Mouse (Mus musculus) embryonic facial prominence, embryonic 15.5 days (tissue): ENCODE data around the gene Pagr1b. TPM values are rescaled to one million over a fixed set of nuclear protein-coding genes. Genes with fewer than 3 reads are reported as not detected.

ENCODE experiments used
- ATAC-seq: fragments of 200-750 bp; cut with Nextera tagmentation; 2 replicates; pipeline ENCODE4 v1.8.0; 2017; ENCODE audit warnings: low read depth, moderate TSS enrichment; ENCODE audit not compliant: insufficient number of reproducible peaks, low FRiP score, low TSS enrichment
- H3K27ac ChIP-seq: fragments of 300-500 bp; sonication (generic); replicated peaks from 2 replicates; pipeline ENCODE4 v1.5.1; 2015; ENCODE audit warnings: mild to moderate bottlenecking, inconsistent platforms
- H3K27me3 ChIP-seq: fragments of 300-500 bp; sonication (generic); 2 replicates; pipeline ENCODE4 v1.6.1; 2015; ENCODE audit warnings: inconsistent platforms
- H3K36me3 ChIP-seq: fragments of 300-500 bp; sonication (generic); 2 replicates; pipeline ENCODE4 v1.6.1; 2015; ENCODE audit warnings: mild to moderate bottlenecking, inconsistent platforms
- H3K4me1 ChIP-seq: fragments of 300-500 bp; sonication (generic); 2 replicates; pipeline ENCODE4 v1.6.1; 2015; ENCODE audit warnings: inconsistent platforms
- H3K4me2 ChIP-seq: fragments of 300-500 bp; sonication (generic); replicated peaks from 2 replicates; pipeline ENCODE4 v1.6.1; 2015; ENCODE audit warnings: mild to moderate bottlenecking, inconsistent platforms
- H3K4me3 ChIP-seq: fragments of 300-500 bp; sonication (generic); replicated peaks from 2 replicates; pipeline ENCODE4 v1.5.1; 2015; ENCODE audit warnings: mild to moderate bottlenecking, inconsistent platforms
- H3K9ac ChIP-seq: fragments of 300-500 bp; sonication (generic); 2 replicates; pipeline ENCODE4 v1.6.1; 2015; ENCODE audit warnings: inconsistent platforms
- H3K9me3 ChIP-seq: fragments of 300-500 bp; sonication (generic); replicated peaks from 2 replicates; pipeline ENCODE4 v1.6.1; 2016; ENCODE audit warnings: inconsistent platforms
- WGBS: fragments of 180-500 bp; shearing (Covaris S2); methylation state at CpG from one replicate; pipeline ENCODE4 v1.1.7; 2015; 5-methylcytosine and 5-hydroxymethylcytosine counted together
- microRNA-seq: library from miRNA; unstranded; fragments of <30 nt; microRNA quantifications from one replicate; pipeline ENCODE4, GENCODE M21; 2016; ENCODE audit warnings: borderline number of aligned reads
- polyA plus RNA-seq: library from polyadenylated mRNA; unstranded; fragments of >200 nt; fragmentation: Nextera tagmentation; extraction: Ambion mirVana; gene quantifications from 2 replicates; pipeline ENCODE4 v1.2.1, GENCODE M21; 2015

Pagr1b gene
- polyA plus RNA-seq, 1 experiment from 2014 or later, result 0.43 TPM

- Histone ChIP-seq H3K4me1 (no peaks in the 10 kb centered on the region), H3K4me2 (no peak overlapping the region), H3K9ac (no peak overlapping the region), H3K27me3 (peaks cover 23% of the 10 kb centered on the region), H3K9me3 (no peaks in the 10 kb centered on the region), H3K36me3 (no peaks in the 10 kb centered on the region), H3K4me3 (no peak overlapping the region), H3K27ac (no peak overlapping the region)
- no peak for ATAC-seq
- 27% methylated on average over 19 of the region's 19 CpGs for WGBS
Observed at GRCm38 (mm10) chr7:126963548-126964286, 52.6 kb downstream of the Pagr1b start.

- H3K9me3 ChIP-seq, result no peaks in the 10 kb centered on the region
- peaks cover 23% of the 10 kb centered on the region for H3K27me3 ChIP-seq
- no peak overlapping the region for H3K4me2 ChIP-seq
- no peaks in the 10 kb centered on the region for H3K36me3 ChIP-seq
- no peak overlapping the region for H3K9ac ChIP-seq
- 83% methylated on average over 4 of the region's 4 CpGs for WGBS
- no peak overlapping the region for H3K27ac ChIP-seq
- no peaks in the 10 kb centered on the region for H3K4me1 ChIP-seq
- H3K4me3 ChIP-seq, result no peak overlapping the region
- no peak for ATAC-seq
Observed at GRCm38 (mm10) chr7:126961965-126962364, 54.3 kb downstream of the Pagr1b start.

GRCm38 (mm10) chr7:126961095-126961494 lies 55.2 kb downstream of the Pagr1b start:
- ATAC-seq, result no peak
- 81% methylated on average over 5 of the region's 5 CpGs for WGBS
- H3K36me3 ChIP-seq, result no peaks in the 10 kb centered on the region
- no peaks in the 10 kb centered on the region for H3K4me1 ChIP-seq
- H3K4me3 ChIP-seq, result no peak overlapping the region
- peaks cover 23% of the 10 kb centered on the region for H3K27me3 ChIP-seq
- no peak overlapping the region for H3K9ac ChIP-seq
- H3K27ac ChIP-seq, result no peak overlapping the region
- no peak overlapping the region for H3K4me2 ChIP-seq
- no peaks in the 10 kb centered on the region for H3K9me3 ChIP-seq

GRCm38 (mm10) chr7:126959780-126960179 lies 56.5 kb downstream of the Pagr1b start:
- no peaks in the 10 kb centered on the region for H3K4me1 ChIP-seq
- no peak overlapping the region for H3K4me3 ChIP-seq
- no peak overlapping the region for H3K27ac ChIP-seq
- 67% methylated on average over 9 of the region's 9 CpGs for WGBS
- no peaks in the 10 kb centered on the region for H3K36me3 ChIP-seq
- H3K4me2 ChIP-seq, result no peak overlapping the region
- ATAC-seq, result no peak
- peaks cover 23% of the 10 kb centered on the region for H3K27me3 ChIP-seq
- H3K9me3 ChIP-seq, result no peaks in the 10 kb centered on the region
- H3K9ac ChIP-seq, result no peak overlapping the region

- Histone ChIP-seq H3K4me2 (no peak overlapping the region), H3K27ac (no peak overlapping the region), H3K9ac (no peak overlapping the region), H3K4me3 (no peak overlapping the region), H3K9me3 (no peaks in the 10 kb centered on the region), H3K27me3 (peaks cover 32% of the 10 kb centered on the region), H3K4me1 (peaks cover 6% of the 10 kb centered on the region), H3K36me3 (no peaks in the 10 kb centered on the region)
- no peak for ATAC-seq
- WGBS, result 53% methylated on average over 3 of the region's 3 CpGs
Observed at GRCm38 (mm10) chr7:126955125-126955524, 61.2 kb downstream of the Pagr1b start.

- no peak overlapping the region for H3K9ac ChIP-seq
- no peak overlapping the region for H3K4me3 ChIP-seq
- no peaks in the 10 kb centered on the region for H3K9me3 ChIP-seq
- no peak overlapping the region for H3K27ac ChIP-seq
- peaks cover 35% of the 10 kb centered on the region for H3K27me3 ChIP-seq
- H3K4me1 ChIP-seq, result peaks cover 16% of the 10 kb centered on the region
- no peak for ATAC-seq
- no peak overlapping the region for H3K4me2 ChIP-seq
- WGBS, result 2% methylated on average over 7 of the region's 8 CpGs
- no peaks in the 10 kb centered on the region for H3K36me3 ChIP-seq
Observed at GRCm38 (mm10) chr7:126952646-126953045, 63.6 kb downstream of the Pagr1b start.

GRCm38 (mm10) chr7:126951741-126952140 lies 64.5 kb downstream of the Pagr1b start:
- H3K4me3 ChIP-seq, result no peak overlapping the region
- H3K4me2 ChIP-seq, result no peak overlapping the region
- no peaks in the 10 kb centered on the region for H3K36me3 ChIP-seq
- ATAC-seq, result no peak
- no peaks in the 10 kb centered on the region for H3K9me3 ChIP-seq
- no peak overlapping the region for H3K9ac ChIP-seq
- WGBS, result 24% methylated on average over 4 of the region's 4 CpGs
- peaks cover 16% of the 10 kb centered on the region for H3K4me1 ChIP-seq
- H3K27ac ChIP-seq, result no peak overlapping the region
- H3K27me3 ChIP-seq, result peaks cover 35% of the 10 kb centered on the region

Small RNA genes lying within 50 kb of the gene (microRNA-seq; reads per million reads assigned to microRNA genes)
- gene Gm44343, result not detected

Other genes starting within 250 kb of the Pagr1b start
- 145 and 148 TPM in 2 replicates for gene Ypel3, start 239.5 kb downstream of the Pagr1b start, polyA plus RNA-seq
- 0.71 and 0.81 TPM in 2 replicates for gene Tbx6, start 235.0 kb downstream of the Pagr1b start, polyA plus RNA-seq
- gene Ppp4c, start 224.0 kb downstream of the Pagr1b start, polyA plus RNA-seq, result 232 and 234 TPM in 2 replicates
- gene Fam57b, start 218.8 kb downstream of the Pagr1b start, polyA plus RNA-seq, result 0.53 and 0.71 TPM in 2 replicates
- gene 4930451I11Rik, start 184.8 kb downstream of the Pagr1b start, polyA plus RNA-seq, result not detected in 2 replicates
- 0.85 and 1.6 TPM in 2 replicates for gene Doc2a, start 169.1 kb downstream of the Pagr1b start, polyA plus RNA-seq
- gene Hirip3, start 154.5 kb downstream of the Pagr1b start, polyA plus RNA-seq, result 26.8 and 33.3 TPM in 2 replicates
- gene Ino80e, start 154.1 kb downstream of the Pagr1b start, polyA plus RNA-seq, result 84.4 and 92.0 TPM in 2 replicates
- 50.4 and 50.6 TPM in 2 replicates for gene Taok2, start 131.8 kb downstream of the Pagr1b start, polyA plus RNA-seq
- gene Tmem219, start 93.6 kb downstream of the Pagr1b start, polyA plus RNA-seq, result 34.7 and 37.0 TPM in 2 replicates
- 19.1 and 20.2 TPM in 2 replicates for gene Kctd13, start 87.6 kb downstream of the Pagr1b start, polyA plus RNA-seq
- gene Asphd1, start 66.9 kb downstream of the Pagr1b start, polyA plus RNA-seq, result 0.15 and 0.37 TPM in 2 replicates
- 0.63 and 0.88 TPM in 2 replicates for gene Sez6l2, start 65.9 kb downstream of the Pagr1b start, polyA plus RNA-seq
- 106 TPM in 2 replicates for gene Cdipt, start 40.6 kb downstream of the Pagr1b start, polyA plus RNA-seq
- gene Cdiptos, start 40.4 kb downstream of the Pagr1b start, polyA plus RNA-seq, result 3.2 TPM in 2 replicates
- 12.0 and 12.5 TPM in 2 replicates for gene Mvp, start 1.9 kb downstream of the Pagr1b start, polyA plus RNA-seq
- 40.9 and 73.0 TPM in 2 replicates for gene Pagr1a, start 868 bp upstream of the Pagr1b start, polyA plus RNA-seq
- gene Gm42742, start 4.6 kb upstream of the Pagr1b start, polyA plus RNA-seq, result 55.0 and 78.2 TPM in 2 replicates
- 18.9 and 21.9 TPM in 2 replicates for gene Prrt2, start 4.7 kb upstream of the Pagr1b start, polyA plus RNA-seq
- gene Maz, start 10.6 kb upstream of the Pagr1b start, polyA plus RNA-seq, result 75.2 and 79.8 TPM in 2 replicates
- gene Kif22, start 26.0 kb upstream of the Pagr1b start, polyA plus RNA-seq, result 87.5 and 90.6 TPM in 2 replicates
- not detected in 2 replicates for gene Zg16, start 70.8 kb upstream of the Pagr1b start, polyA plus RNA-seq
- gene AI467606, start 74.9 kb upstream of the Pagr1b start, polyA plus RNA-seq, result 4.8 and 6.3 TPM in 2 replicates
- 2.0 and 3.3 TPM in 2 replicates for gene Qprt, start 105.7 kb upstream of the Pagr1b start, polyA plus RNA-seq
- gene Spn, start 121.3 kb upstream of the Pagr1b start, polyA plus RNA-seq, result 0.61 and 0.67 TPM in 2 replicates
- gene Cd2bp2, start 179.6 kb upstream of the Pagr1b start, polyA plus RNA-seq, result 56.4 and 61.8 TPM in 2 replicates
- 29.4 and 32.5 TPM in 2 replicates for gene Tbc1d10b, start 192.0 kb upstream of the Pagr1b start, polyA plus RNA-seq
- gene Mylpf, start 192.4 kb upstream of the Pagr1b start, polyA plus RNA-seq, result 585 and 767 TPM in 2 replicates
- 41.3 and 42.5 TPM in 2 replicates for gene Zfp553, start 216.6 kb upstream of the Pagr1b start, polyA plus RNA-seq
- 22.4 and 23.9 TPM in 2 replicates for gene Sept1, start 216.6 kb upstream of the Pagr1b start, polyA plus RNA-seq
- 73.7 and 77.5 TPM in 2 replicates for gene Zfp771, start 227.8 kb upstream of the Pagr1b start, polyA plus RNA-seq
- 141 and 142 TPM in 2 replicates for gene Dctpp1, start 244.2 kb upstream of the Pagr1b start, polyA plus RNA-seq